Mouse (Mus musculus) brown adipose tissue, adult 24 weeks (tissue): ENCODE measurements around the gene Xylb. TPM values are rescaled to one million over a fixed set of nuclear protein-coding genes. Genes with fewer than 3 reads are reported as not detected.
A peak's percentile ranks its signal among the peaks of the same experiment; 100 is the strongest.
"Not testable (repeated sequence)": the region's sequence is repeated elsewhere in the genome, so short reads cannot be mapped to it uniquely, and the experiment has no call there.

ENCODE experiments used
- H3K27ac ChIP-seq: fragments of 200-500 bp; replicated peaks from 2 replicates; pipeline ENCODE4 v1.5.1; 2012; ENCODE audit warnings: low read depth, mild to moderate bottlenecking, low read length
- H3K4me1 ChIP-seq: fragments of 200-500 bp; 2 replicates; pipeline ENCODE4 v1.6.1; 2012; ENCODE audit warnings: low read length, mixed read lengths; ENCODE audit not compliant: control insufficient read depth, insufficient read depth, insufficient read length
- H3K4me3 ChIP-seq: fragments of 200-500 bp; 2 replicates; pipeline ENCODE4 v1.5.1; 2012; ENCODE audit warnings: low read depth, mild to moderate bottlenecking, low read length, moderate library complexity; ENCODE audit not compliant: insufficient read depth
- polyA plus RNA-seq: library from polyadenylated mRNA; stranded (reverse); fragments of >200 nt; gene quantifications from 2 replicates; pipeline ENCODE4 v1.2.4, GENCODE M21; 2012; ENCODE audit not compliant: missing spikeins, insufficient read depth, insufficient read length

The Xylb gene
- polyA plus RNA-seq, 1 experiment, result 1.7 TPM

DNA sequence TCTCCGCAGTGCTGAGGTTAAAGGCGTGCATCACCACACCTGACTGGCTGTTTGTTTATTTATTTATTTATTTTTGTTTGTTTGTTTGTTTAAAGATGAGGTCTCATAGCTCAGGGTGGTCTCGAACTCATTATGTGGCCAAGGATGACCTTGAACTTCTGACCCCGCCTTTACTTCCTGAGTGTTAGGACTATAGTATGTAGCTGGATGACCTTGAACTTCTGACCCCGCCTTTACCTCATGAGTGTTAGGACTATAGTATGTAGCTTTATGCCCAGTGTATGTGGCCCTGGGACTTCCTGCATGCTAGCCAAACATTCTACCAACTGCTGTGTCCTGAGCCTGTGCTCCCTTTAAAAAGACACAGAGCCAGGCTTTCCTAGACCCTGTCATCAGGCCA is 4.2 kb downstream of the Xylb start:
- no peak overlapping the region for H3K4me3 ChIP-seq
- no peaks in the 10 kb centered on the region for H3K4me1 ChIP-seq
- no peak overlapping the region for H3K27ac ChIP-seq

DNA sequence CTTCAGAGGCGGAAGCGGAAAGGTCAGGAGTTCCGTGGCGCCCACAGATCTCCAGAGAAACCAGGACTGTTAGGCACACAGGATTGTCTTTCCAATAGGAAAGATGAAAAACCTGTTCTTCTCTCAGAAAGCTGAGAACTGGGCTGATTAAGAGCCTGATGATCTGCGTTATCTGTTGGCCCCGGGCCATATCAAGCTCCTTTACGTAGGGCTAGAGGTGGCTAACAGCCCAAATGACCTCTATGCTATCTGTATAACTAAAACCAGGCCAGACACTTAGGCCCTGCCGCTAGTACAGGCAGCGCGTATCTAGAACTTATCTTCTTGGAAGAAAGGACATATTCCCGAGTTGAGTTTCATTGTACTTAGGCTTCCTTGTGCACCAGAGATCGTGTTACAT is 6.0 kb downstream of the Xylb start:
- no peak overlapping the region for H3K27ac ChIP-seq
- H3K4me3 ChIP-seq, result no peak overlapping the region
- H3K4me1 ChIP-seq, result no peaks in the 10 kb centered on the region

- Histone ChIP-seq H3K4me3 (no peak within 1 kb of the TSS), H3K4me1 (no peaks in the 10 kb centered on the region), H3K27ac (no peak within 1 kb of the TSS)
Observed at GRCm38 (mm10) chr9:119365284-119365683, 8.1 kb downstream of the Xylb start, which contains the start of gene Slc22a14. Slc22a14 (minus strand) TSS chr9:119365553.

GRCm38 (mm10) chr9:119368367-119368766 is 11.2 kb downstream of the Xylb start:
- Histone ChIP-seq H3K4me1 (no peaks in the 10 kb centered on the region), H3K4me3 (no peak overlapping the region), H3K27ac (no peak overlapping the region)

GRCm38 (mm10) chr9:119370770-119371169 is 13.6 kb downstream of the Xylb start:
- not testable (repeated sequence) for H3K4me3 ChIP-seq, H3K27ac ChIP-seq, H3K4me1 ChIP-seq

GRCm38 (mm10) chr9:119371251-119371650 is 14.1 kb downstream of the Xylb start:
- Histone ChIP-seq H3K4me1 (no peaks in the 10 kb centered on the region), H3K27ac (no peak overlapping the region), H3K4me3 (no peak overlapping the region)

DNA sequence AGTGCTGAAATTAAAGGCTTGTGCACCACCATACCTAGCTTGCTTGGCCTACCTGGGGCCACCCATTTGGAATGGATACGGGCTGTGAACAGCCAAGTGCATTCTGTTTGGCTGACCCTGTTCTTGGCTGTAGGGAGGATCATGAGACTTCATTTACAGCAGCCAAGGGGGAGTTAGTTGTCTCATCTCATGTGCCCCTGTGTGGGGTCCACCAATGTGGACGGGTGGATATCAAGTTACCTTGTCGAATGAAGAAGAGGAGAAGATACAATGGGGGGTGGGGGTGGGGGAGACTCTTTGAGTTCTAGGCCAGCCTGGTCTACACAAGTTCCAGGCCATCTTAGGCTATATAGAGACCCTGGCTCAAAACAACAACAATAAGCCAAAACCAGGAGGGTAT is 17.8 kb downstream of the Xylb start:
- Histone ChIP-seq H3K4me1 (no peaks in the 10 kb centered on the region), H3K4me3 (no peak overlapping the region), H3K27ac (no peak overlapping the region)

DNA sequence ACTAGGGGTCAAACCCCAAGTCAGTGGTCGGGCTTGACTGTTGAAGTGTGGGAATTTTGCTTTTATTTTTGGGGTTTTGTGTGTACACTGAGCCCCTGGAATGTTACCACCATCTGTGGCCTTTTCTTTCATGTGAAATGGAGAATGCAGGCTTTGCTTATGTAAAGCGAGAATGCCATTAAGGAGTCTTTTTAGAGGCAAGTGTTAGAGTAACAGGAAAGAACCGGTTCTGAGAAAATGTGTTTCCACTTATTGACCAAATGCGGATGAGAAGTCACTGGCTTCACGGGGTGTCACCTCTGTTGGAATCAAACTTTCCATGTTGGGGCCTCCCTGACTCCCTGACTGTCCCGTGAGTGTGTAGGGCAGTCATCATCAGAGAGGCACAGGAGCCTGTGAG is 18.4 kb downstream of the Xylb start:
- Histone ChIP-seq H3K4me1 (no peaks in the 10 kb centered on the region), H3K4me3 (no peak overlapping the region), H3K27ac (no peak overlapping the region)

DNA sequence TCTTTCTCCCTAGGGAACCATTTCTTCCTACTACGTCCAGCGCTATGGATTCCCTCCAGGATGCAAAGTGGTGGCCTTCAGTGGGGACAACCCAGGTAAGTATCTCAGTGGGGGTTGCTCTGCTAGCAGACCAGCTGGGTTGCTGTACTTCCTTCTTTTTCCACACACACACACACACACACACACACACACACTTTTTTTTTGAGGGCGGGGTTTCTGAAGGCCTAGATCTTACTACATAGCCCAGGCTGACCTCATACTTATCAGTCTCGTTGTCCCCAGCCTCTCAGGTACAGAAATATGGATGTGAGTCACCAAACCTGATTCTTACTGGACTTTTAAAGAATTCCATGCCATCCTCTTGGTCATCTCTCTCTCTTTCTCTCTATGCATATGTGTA is 21.1 kb downstream of the Xylb start:
- no peak overlapping the region for H3K4me3 ChIP-seq
- no peaks in the 10 kb centered on the region for H3K4me1 ChIP-seq
- no peak overlapping the region for H3K27ac ChIP-seq

GRCm38 (mm10) chr9:119382603-119383002 is 25.4 kb downstream of the Xylb start:
- Histone ChIP-seq H3K27ac (no peak overlapping the region), H3K4me1 (no peaks in the 10 kb centered on the region), H3K4me3 (no peak overlapping the region)

- no peaks in the 10 kb centered on the region for H3K4me1 ChIP-seq
- no peak overlapping the region for H3K4me3 ChIP-seq
- no peak overlapping the region for H3K27ac ChIP-seq
Observed at GRCm38 (mm10) chr9:119388956-119389355, 31.8 kb downstream of the Xylb start.

DNA sequence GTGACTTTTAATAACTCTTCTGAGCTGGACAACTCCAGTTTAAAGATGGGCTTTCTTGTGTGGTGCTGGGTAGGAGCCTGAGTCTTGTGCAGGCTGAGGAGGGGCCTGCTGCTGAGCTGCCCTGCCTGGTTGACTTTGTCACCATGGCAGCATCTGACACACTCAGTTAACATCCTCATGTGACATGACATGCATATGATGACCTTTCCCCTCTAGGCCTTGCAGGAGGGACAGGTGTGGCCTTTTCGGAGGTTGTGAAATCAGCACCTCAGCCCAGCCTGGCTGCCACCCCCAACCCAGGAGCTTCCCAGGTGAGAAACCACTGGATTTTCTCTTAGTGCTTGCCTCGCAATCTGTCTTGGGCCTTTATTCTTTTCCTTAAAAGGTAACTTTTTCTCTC is 33.0 kb downstream of the Xylb start:
- Histone ChIP-seq H3K4me3 (no peak overlapping the region), H3K4me1 (no peaks in the 10 kb centered on the region)

DNA sequence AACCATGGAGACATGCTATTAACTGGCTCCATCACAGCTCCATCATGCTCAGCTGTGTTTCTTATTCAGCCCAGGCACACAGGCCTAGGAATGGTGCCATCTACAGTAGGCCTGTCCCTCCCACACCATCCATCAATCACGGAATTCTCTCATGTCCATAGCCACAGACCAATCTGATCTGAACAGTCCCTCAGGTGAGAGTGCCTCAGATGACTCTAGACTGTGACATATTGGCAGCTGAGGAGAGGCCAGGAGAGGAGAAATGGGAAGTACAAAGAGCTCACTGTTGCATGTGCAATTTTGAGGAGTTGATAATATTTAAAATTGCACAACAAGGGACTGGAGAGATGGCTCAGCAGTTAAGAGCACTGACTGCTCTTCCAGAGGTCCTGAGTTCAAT is 37.6 kb downstream of the Xylb start:
- Histone ChIP-seq H3K27ac (no peak overlapping the region), H3K4me3 (no peak overlapping the region), H3K4me1 (no peaks in the 10 kb centered on the region)

More for the DNA sequence above, 33.0 kb downstream of the Xylb start:
- no peak overlapping the region for H3K27ac ChIP-seq

- Histone ChIP-seq H3K4me1 (no peaks in the 10 kb centered on the region; the same call in 1 of the 2 replicates), H3K4me3 (peak overlapping the region; percentile 62), H3K27ac (no peak overlapping the region)
Observed at GRCm38 (mm10) chr9:119401351-119401750, 44.2 kb downstream of the Xylb start.

- peak within 1 kb of the TSS; percentile 86 for H3K27ac ChIP-seq
- no peaks in the 10 kb centered on the region; the same call in 1 of the 2 replicates for H3K4me1 ChIP-seq
- H3K4me3 ChIP-seq, result peak within 1 kb of the TSS; percentile 98
Observed at GRCm38 (mm10) chr9:119401801-119402214, 44.6 kb downstream of the Xylb start, which contains the start of gene Acvr2b. Acvr2b (plus strand) TSS chr9:119402118.

GRCm38 (mm10) chr9:119402253-119403235 is 45.4 kb downstream of the Xylb start:
- Histone ChIP-seq H3K4me3 (peak overlapping the region; percentile 98), H3K4me1 (no peaks in the 10 kb centered on the region; the same call in 1 of the 2 replicates), H3K27ac (peak overlapping the region; percentile 86)
